In the genomic region with DNA sequence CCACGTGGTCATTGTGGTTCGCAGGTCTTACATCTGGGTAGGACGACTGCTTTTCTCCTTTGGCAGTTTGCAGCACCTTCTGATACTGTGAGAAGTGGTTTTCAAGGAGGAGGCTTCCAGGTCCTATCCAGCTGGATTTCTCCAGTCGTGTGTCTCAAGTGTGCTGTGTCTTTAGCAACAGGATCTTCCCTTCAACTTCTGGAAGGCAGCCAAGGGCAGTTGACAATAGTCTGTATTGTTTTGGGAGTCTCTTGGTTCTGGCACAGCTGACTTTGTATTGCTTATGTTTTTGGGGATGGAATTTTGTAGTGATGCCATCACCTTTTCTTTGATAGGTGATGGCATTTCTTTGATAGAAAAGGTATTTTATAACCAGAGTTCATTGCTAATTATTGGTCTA, we compare ENCODE assay signal across 15 mouse cellular contexts.
DNase-seq lines count a peak whose midpoint lies in the region; ATAC-seq and TF ChIP-seq lines count a peak whose summit lies in the region.
"Had no signal": no experiment of that assay in that cellular context is flagged by ENCODE, and none has a peak within 500 bp of the region (broad histone marks: within the 10 kb centered on the region; RNA-seq: fewer than 3 reads in every experiment).

No protein-coding gene starts in this region.

- no peak overlapping the region for H3K4me2 ChIP-seq in heart, embryonic 12.5 days
- H3K4me2 ChIP-seq in lung, embryonic 14.5 days, result no peak overlapping the region
- H3K4me2 ChIP-seq in hindbrain, embryonic 14.5 days (replicated peaks), result no peak overlapping the region
- H3K4me2 ChIP-seq: embryonic facial prominence, embryonic 15.5 days; hindbrain, embryonic 15.5 days had no signal

- ATAC-seq in heart, embryonic 12.5 days (ENCODE audit: insufficient number of reproducible peaks, low FRiP score), result no peak
- no peak for ATAC-seq in lung, embryonic 14.5 days (ENCODE audit: insufficient read depth)
- ATAC-seq in common myeloid progenitor, adult 5-6 weeks (replicated peaks; ENCODE audit: low read depth, poor library complexity, severe bottlenecking), result 0 out of 2 replicates have a peak, but pooled peaks have one; percentile 25
- no peak for ATAC-seq in frontal cortex, adult (ENCODE audit: low TSS enrichment)
- no peak for ATAC-seq in hindbrain, embryonic 14.5 days (ENCODE audit: low FRiP score)
- ATAC-seq: forebrain, postnatal 0 days had no signal

- peaks cover 13% of the 10 kb centered on the region for H3K36me3 ChIP-seq in heart, embryonic 12.5 days
- H3K36me3 ChIP-seq in lung, embryonic 14.5 days (ENCODE audit: insufficient read depth), result no peaks in the 10 kb centered on the region
- peaks cover 7% of the 10 kb centered on the region; the same call in 1 of the 2 replicates for H3K36me3 ChIP-seq in hindbrain, embryonic 14.5 days (replicated peaks; ENCODE audit: control insufficient read depth, insufficient read depth)

- WGBS in heart, embryonic 12.5 days, result 55% methylated on average over 4 of the region's 4 CpGs
- 34% methylated on average over 4 of the region's 4 CpGs for WGBS in lung, embryonic 14.5 days
- 21% methylated on average over 4 of the region's 4 CpGs for WGBS in lung, adult 2 months
- WGBS in hindbrain, embryonic 14.5 days, result 60% methylated on average over 4 of the region's 4 CpGs

- H3K27ac ChIP-seq in heart, embryonic 12.5 days (ENCODE audit: poor library complexity, severe bottlenecking), result no peak overlapping the region
- no peak overlapping the region for H3K27ac ChIP-seq in lung, embryonic 14.5 days (ENCODE audit: low read depth)
- H3K27ac ChIP-seq in hindbrain, embryonic 14.5 days, result no peak overlapping the region
- H3K27ac ChIP-seq: embryonic facial prominence, embryonic 15.5 days; hindbrain, embryonic 15.5 days had no signal

- H3K9me3 ChIP-seq in heart, embryonic 12.5 days (replicated peaks), result no peaks in the 10 kb centered on the region
- H3K9me3 ChIP-seq in lung, embryonic 14.5 days (ENCODE audit: low read depth, low read length), result no peaks in the 10 kb centered on the region
- H3K9me3 ChIP-seq in hindbrain, embryonic 14.5 days (ENCODE audit: control insufficient read depth, low read length), result no peaks in the 10 kb centered on the region
- H3K9me3 ChIP-seq: embryonic facial prominence, embryonic 15.5 days; hindbrain, embryonic 15.5 days had no signal

- H3K4me3 ChIP-seq in heart, embryonic 12.5 days, result no peak overlapping the region
- no peak overlapping the region for H3K4me3 ChIP-seq in lung, embryonic 14.5 days (ENCODE audit: low read depth, low read length)
- H3K4me3 ChIP-seq in lung, adult 2 months (replicated peaks; ENCODE audit: extremely low read depth, low read depth, low read length), result no peak overlapping the region
- H3K4me3 ChIP-seq in hindbrain, embryonic 14.5 days (replicated peaks; ENCODE audit: low read length), result no peak overlapping the region
- H3K4me3 ChIP-seq: embryonic facial prominence, embryonic 15.5 days; hindbrain, embryonic 15.5 days had no signal

- no peak for TF ChIP-seq CTCF in lung, embryonic 14.5 days (IDR thresholded peaks at IDR 0.05; ENCODE audit: low read depth)
- TF ChIP-seq CTCF in lung, adult 2 months (IDR thresholded peaks at IDR 0.05; ENCODE audit: insufficient read depth, low read length), result no peak

- H3K27me3 ChIP-seq in heart, embryonic 12.5 days (replicated peaks), result no peaks in the 10 kb centered on the region
- no peaks in the 10 kb centered on the region for H3K27me3 ChIP-seq in lung, embryonic 14.5 days (ENCODE audit: insufficient read depth, low read length)
- no peaks in the 10 kb centered on the region for H3K27me3 ChIP-seq in hindbrain, embryonic 14.5 days (ENCODE audit: control insufficient read depth, insufficient read depth, low read length)
- H3K27me3 ChIP-seq: embryonic facial prominence, embryonic 15.5 days; hindbrain, embryonic 15.5 days had no signal

- peak; percentile 16 for DNase-seq in heart, adult 8-10 months (ENCODE audit: low spot score)
- peak; percentile 77 for DNase-seq in lung, embryonic 14.5 days
- no peak for DNase-seq in lung, adult 2 months
- peak; percentile 64 for DNase-seq in lung, postnatal 36 days
- no peak for DNase-seq in hindbrain, embryonic 14.5 days (ENCODE audit: low spot score)
- DNase-seq: cerebellum, postnatal 25 days; forebrain, postnatal 0 days; gastrocnemius, postnatal 36 days; liver; thymus, postnatal 14 days had no signal

- 0 out of 2 replicates have a peak, but pooled peaks cover 4% of the 10 kb centered on the region for H3K4me1 ChIP-seq in heart, embryonic 12.5 days (replicated peaks)
- no peaks in the 10 kb centered on the region for H3K4me1 ChIP-seq in lung, embryonic 14.5 days (ENCODE audit: insufficient read depth)
- H3K4me1 ChIP-seq in lung, adult 2 months (ENCODE audit: control insufficient read depth, insufficient read depth, low read length), result peaks cover 3% of the 10 kb centered on the region; the same call in 1 of the 2 replicates
- H3K4me1 ChIP-seq in hindbrain, embryonic 14.5 days (replicated peaks; ENCODE audit: control insufficient read depth, insufficient read depth, low read length), result no peaks in the 10 kb centered on the region
- H3K4me1 ChIP-seq: embryonic facial prominence, embryonic 15.5 days; hindbrain, embryonic 15.5 days had no signal

- no peak for TF ChIP-seq POLR2A in lung, adult 2 months (IDR thresholded peaks at IDR 0.05; ENCODE audit: borderline replicate concordance, extremely low read depth, low read depth, low read length)

- H3K9ac ChIP-seq in heart, embryonic 12.5 days, result no peak overlapping the region
- H3K9ac ChIP-seq in lung, embryonic 14.5 days, result no peak overlapping the region
- H3K9ac ChIP-seq in hindbrain, embryonic 14.5 days, result no peak overlapping the region
- H3K9ac ChIP-seq: embryonic facial prominence, embryonic 15.5 days; forebrain, postnatal 0 days; hindbrain, embryonic 15.5 days had no signal

Comparison
In these comparisons a context has a peak if more than half of its experiments do, and no peak if none do; other contexts are left out.
1. DNase-seq: peak in heart, adult 8-10 months (single experiment), lung, embryonic 14.5 days (single experiment) and lung, postnatal 36 days (single experiment); none in lung, adult 2 months (single experiment) and hindbrain, embryonic 14.5 days (single experiment).